Mouse (Mus musculus): ENCODE data around the gene Rassf1.
A peak's percentile ranks its signal among the peaks of the same experiment; 100 is the strongest.

- TF ChIP-seq USF2 (conservative IDR thresholded peaks at IDR 0.05; ENCODE audit: low read depth, low read length), result no peak
- TF ChIP-seq SIN3A (IDR thresholded peaks at IDR 0.05; ENCODE audit: low read length), result peak; percentile 83
- peak; percentile 96; the same call in 1 of the 2 replicates for TF ChIP-seq GABPA (IDR thresholded peaks at IDR 0.05; ENCODE audit: insufficient replicate concordance, low read depth, low read length)
- no peak for TF ChIP-seq CTCF (conservative IDR thresholded peaks at IDR 0.05 in 1 of 2, IDR thresholded peaks at IDR 0.05 in 1 of 2; ENCODE audit: low read depth in 2 of 2, low read length in 2 of 2)
- TF ChIP-seq ETS1 (conservative IDR thresholded peaks at IDR 0.05; ENCODE audit: low read depth, low read length), result no peak
- peak; percentile 93 for TF ChIP-seq POLR2A (IDR thresholded peaks at IDR 0.05; ENCODE audit: low read depth, low read length)
- TF ChIP-seq IRF4 (IDR thresholded peaks at IDR 0.05; ENCODE audit: low read depth, low read length), result no peak; the same call in none of the 2 replicates
- TF ChIP-seq EP300 (IDR thresholded peaks at IDR 0.05; ENCODE audit: low read length), result 0 out of 2 replicates have a peak, but pooled peaks have one; percentile 37
- TF ChIP-seq HCFC1 (IDR thresholded peaks at IDR 0.05; ENCODE audit: low read depth, low read length), result peak; percentile 98
- TF ChIP-seq NRF1 (IDR thresholded peaks at IDR 0.05; ENCODE audit: low read depth, low read length), result peak; percentile 71
These were observed 35.8 kb downstream of the Rassf1 start, which contains the start of gene Ifrd2 for GRCm38 (mm10) chr9:107586974-107587832.
